Mouse (Mus musculus) liver, embryonic 14.5 days (tissue): Measurements from ENCODE around the gene Vsig2.

Experiments
- CTCF ChIP-seq: IDR thresholded peaks from 2 replicates; pipeline ENCODE4 v1.5.1; 2016; ENCODE audit warnings: antibody characterized with exemption, low read depth, control low read depth
- EP300 ChIP-seq: IDR thresholded peaks from 2 replicates; pipeline ENCODE4 v1.6.1; 2016; ENCODE audit warnings: antibody characterized with exemption, low read depth

DNA sequence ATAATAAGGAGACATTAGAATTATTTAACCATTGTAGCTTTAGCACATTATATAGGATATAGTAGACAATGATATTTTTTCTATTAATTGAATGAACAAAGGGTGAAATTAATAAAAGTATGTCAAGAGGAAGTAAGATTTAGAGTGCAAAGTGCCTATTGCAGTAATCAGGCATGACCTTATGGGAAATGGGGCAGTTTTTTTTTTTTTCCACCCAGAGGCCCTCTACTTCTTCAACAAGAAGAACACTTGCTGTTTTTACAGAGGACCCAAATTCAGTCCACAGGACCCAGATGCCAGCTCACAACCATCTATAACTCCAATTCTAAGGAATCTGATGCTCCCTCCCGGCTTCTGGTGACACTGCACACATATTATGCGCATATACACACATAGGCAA lies 21.6 kb downstream of the Vsig2 start:
- TF ChIP-seq CTCF = no peak
- no peak for TF ChIP-seq EP300
